Mouse (Mus musculus): Measurements from ENCODE around the gene Rapgef3. TPM values are rescaled to one million over a fixed set of nuclear protein-coding genes. Genes with fewer than 3 reads are reported as not detected.
A peak's percentile ranks its signal among the peaks of the same experiment; 100 is the strongest.

The Rapgef3 gene
- polyA plus RNA-seq, 1 experiment, result 36.5 TPM

DNA sequence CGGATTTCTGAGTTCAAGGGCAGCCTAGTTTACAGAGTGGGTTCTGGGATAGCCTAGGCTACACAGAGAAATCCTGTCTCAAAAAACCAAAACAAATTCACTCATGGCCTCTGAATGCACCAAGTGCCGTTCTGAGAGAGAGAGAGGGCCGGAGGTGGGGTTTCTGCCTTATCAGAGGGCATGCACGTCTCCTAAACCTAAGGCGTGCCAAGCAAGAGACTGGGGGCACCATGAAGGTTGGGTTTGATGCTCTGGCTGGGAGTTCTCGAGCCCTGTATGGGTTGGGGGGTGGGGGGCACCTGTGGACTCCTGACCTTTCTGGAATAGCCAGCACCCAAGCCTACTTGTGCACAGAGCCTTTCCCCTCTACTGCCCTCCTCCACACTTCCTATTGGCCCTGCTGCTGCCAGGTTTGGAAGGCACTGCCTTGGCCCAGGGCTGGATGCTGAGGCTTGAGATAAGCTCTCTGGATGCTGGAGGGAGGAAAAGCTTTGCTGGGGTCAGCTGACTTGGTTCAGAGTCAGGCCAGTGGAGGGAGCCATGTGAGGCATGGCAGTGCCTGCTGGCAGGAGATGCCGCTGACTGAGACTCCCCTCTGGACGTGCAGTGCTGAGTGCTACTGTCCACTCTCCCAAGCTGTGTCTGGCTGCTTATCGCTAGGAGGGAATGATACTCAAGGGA, 18.1 kb upstream of the Rapgef3 start:
- TF ChIP-seq CTCF (IDR thresholded peaks at IDR 0.05; ENCODE audit: borderline replicate concordance, insufficient read depth, low read depth, low read length), result 0 out of 2 replicates have a peak, but pooled peaks have one; percentile 13
- TF ChIP-seq POLR2A (IDR thresholded peaks at IDR 0.05; ENCODE audit: borderline replicate concordance, insufficient read depth, low read length), result no peak; the same call in 1 of the 2 replicates
- peaks cover 40% of the 10 kb centered on the region for H3K4me1 ChIP-seq (ENCODE audit: control insufficient read depth, insufficient read depth, low read length)
- H3K27ac ChIP-seq (ENCODE audit: insufficient read depth, low read length), result peak overlapping the region; percentile 18
- no peaks in the 10 kb centered on the region for H3K27me3 ChIP-seq (ENCODE audit: control insufficient read depth, insufficient read depth, low read length)
- peak; percentile 47 to 61 for DNase-seq
- 51% methylated on average over 9 of the region's 9 CpGs for WGBS
- H3K4me3 ChIP-seq (replicated peaks; ENCODE audit: insufficient read depth, low read depth, low read length), result peak overlapping the region; percentile 25

DNA sequence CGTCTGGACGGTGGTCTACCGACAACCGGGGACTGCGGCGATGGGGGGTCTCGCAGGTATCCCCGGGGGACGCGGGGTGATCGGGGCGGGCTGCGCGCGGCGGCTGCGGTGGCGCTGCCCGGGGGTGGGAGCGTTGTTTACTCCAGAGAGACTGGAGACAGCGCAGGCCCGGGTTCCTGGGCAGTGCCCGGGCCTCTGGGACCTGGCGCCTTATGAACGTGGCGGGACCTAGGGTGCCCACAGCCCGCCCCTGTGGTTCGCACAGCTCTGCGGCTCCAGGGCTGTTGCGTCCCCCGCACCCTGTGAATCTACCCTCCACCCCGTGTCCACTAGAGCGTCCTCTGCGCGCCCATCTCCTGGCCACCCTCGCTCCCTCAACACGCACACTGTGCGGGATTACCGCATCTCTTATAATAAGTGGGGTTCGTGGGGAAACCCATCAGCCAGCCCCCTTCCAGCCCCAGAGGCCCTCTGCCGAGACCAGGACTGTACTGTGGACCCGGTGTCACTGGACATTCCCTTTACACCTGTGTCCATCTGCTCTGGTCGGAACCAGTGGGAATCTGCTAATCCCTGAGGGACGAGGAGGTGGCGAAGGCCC, 16.9 kb upstream of the Rapgef3 start:
- Histone ChIP-seq H3K27ac (ENCODE audit: insufficient read depth, low read length) (peak overlapping the region; percentile 94), H3K4me3 (replicated peaks; ENCODE audit: insufficient read depth, low read depth, low read length) (peak overlapping the region; percentile 68), H3K27me3 (ENCODE audit: control insufficient read depth, insufficient read depth, low read length) (no peaks in the 10 kb centered on the region), H3K4me1 (ENCODE audit: control insufficient read depth, insufficient read depth, low read length) (peaks cover 32% of the 10 kb centered on the region)
- TF ChIP-seq POLR2A (IDR thresholded peaks at IDR 0.05; ENCODE audit: borderline replicate concordance, insufficient read depth, low read length) (no peak), CTCF (IDR thresholded peaks at IDR 0.05; ENCODE audit: borderline replicate concordance, insufficient read depth, low read depth, low read length) (no peak)
- DNase-seq, result peak; percentile 65 to 75
- WGBS, result 1% methylated on average over 45 of the region's 45 CpGs

DNA sequence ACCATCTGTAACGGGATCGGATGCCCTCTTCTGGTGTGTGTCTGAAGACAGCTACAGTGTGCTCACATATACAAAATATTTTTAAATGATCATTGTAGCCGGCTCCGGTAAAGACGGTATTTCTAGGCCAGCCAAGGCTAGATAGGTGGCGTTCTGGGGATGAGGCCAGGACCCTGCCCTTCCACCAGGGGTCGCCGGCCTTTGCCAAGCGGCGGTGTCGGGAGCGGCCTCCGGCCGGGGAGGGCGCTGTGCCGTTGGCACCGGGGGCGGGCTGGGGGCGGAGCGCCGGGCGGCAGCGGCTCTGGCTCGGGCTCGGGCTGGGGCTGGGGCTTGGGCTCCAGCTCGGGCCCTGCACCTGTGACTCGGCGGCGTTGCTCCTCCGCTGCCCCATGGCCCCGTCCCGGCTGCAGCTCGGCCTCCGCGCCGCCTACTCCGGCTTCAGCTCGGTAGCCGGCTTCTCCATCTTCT, 16.4 kb upstream of the Rapgef3 start:
- peaks cover 28% of the 10 kb centered on the region for H3K4me1 ChIP-seq (ENCODE audit: control insufficient read depth, insufficient read depth, low read length)
- DNase-seq, result peak; percentile 91 to 92
- peak; percentile 86 for TF ChIP-seq CTCF (IDR thresholded peaks at IDR 0.05; ENCODE audit: borderline replicate concordance, insufficient read depth, low read depth, low read length)
- peak; percentile 68 for TF ChIP-seq POLR2A (IDR thresholded peaks at IDR 0.05; ENCODE audit: borderline replicate concordance, insufficient read depth, low read length)
- H3K4me3 ChIP-seq (replicated peaks; ENCODE audit: insufficient read depth, low read depth, low read length), result peak overlapping the region; percentile 68
- WGBS, result under 1% methylated on average over 38 of the region's 39 CpGs
- no peaks in the 10 kb centered on the region for H3K27me3 ChIP-seq (ENCODE audit: control insufficient read depth, insufficient read depth, low read length)
- peak overlapping the region; percentile 94 for H3K27ac ChIP-seq (ENCODE audit: insufficient read depth, low read length)

DNA sequence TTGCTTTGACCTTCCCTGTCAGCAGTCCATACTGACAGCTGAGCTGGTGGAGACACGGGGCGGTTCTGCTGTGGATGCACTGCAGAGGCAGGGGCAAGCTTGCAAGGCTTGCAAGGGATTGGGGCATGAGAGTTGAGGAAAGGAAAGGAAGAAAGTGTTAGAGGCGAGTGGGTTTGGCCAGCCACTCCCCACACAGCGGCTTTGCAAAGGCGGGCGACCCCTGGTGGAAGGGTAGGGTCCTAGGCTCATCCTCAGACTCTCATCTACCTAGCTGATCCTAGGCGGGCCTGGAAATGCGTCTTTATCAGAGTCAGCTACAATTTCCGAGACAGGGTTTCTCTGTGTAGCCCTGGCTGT, 15.0 kb upstream of the Rapgef3 start:
- DNase-seq, result no peak
- 31% methylated on average over 9 of the region's 9 CpGs for WGBS
- H3K27ac ChIP-seq (ENCODE audit: insufficient read depth, low read length), result no peak overlapping the region

DNA sequence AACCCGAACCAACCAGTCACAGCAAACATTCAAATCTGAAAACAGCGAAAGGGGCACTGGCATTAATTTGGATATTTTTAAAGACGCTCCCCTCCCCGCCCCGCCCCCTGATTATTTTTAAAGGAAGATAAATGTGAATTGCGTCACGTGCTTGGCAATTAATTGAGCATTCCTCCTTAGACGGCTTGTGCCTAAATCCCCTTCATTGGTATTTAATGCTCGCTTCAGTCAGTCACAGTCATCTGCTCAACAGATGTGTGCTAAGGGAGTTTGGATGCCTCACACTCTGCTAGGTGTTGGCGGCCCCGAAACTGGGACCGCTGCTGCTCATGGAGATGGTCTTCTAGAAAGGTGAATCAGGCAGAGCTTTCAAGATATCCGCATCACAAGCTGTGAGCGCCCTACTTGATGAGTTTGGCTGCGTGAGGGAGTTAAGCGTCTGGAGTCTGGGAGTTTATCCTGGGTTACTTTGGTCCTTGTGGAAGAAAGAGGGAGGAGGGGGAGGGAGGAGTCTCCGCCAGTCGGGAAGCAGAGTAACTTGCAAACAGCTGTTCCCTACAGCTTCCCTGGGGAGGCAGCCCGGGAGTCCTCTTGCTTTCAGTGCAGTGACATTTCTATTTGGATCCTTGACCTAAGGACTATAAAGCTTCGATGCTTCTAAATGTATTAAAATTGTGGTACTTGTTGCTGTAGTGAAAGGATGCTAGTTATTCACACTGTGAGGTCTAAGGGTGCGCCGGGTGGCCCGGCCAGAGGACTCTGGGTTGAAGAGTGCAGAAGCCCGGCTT, 14.4 kb upstream of the Rapgef3 start:
- H3K4me1 ChIP-seq (ENCODE audit: control insufficient read depth, insufficient read depth, low read length), result peaks cover 13% of the 10 kb centered on the region
- DNase-seq, result no peak
- no peak overlapping the region for H3K4me3 ChIP-seq (replicated peaks; ENCODE audit: insufficient read depth, low read depth, low read length)
- no peak overlapping the region for H3K27ac ChIP-seq (ENCODE audit: insufficient read depth, low read length)
- WGBS, result 53% methylated on average over 24 of the region's 24 CpGs
- H3K27me3 ChIP-seq (ENCODE audit: control insufficient read depth, insufficient read depth, low read length), result no peaks in the 10 kb centered on the region
- TF ChIP-seq CTCF (IDR thresholded peaks at IDR 0.05; ENCODE audit: borderline replicate concordance, insufficient read depth, low read depth, low read length), result no peak
- TF ChIP-seq POLR2A (IDR thresholded peaks at IDR 0.05; ENCODE audit: borderline replicate concordance, insufficient read depth, low read length), result no peak

More for the DNA sequence above, 15.0 kb upstream of the Rapgef3 start:
- Histone ChIP-seq H3K27me3 (ENCODE audit: control insufficient read depth, insufficient read depth, low read length) (no peaks in the 10 kb centered on the region), H3K4me1 (ENCODE audit: control insufficient read depth, insufficient read depth, low read length) (peaks cover 18% of the 10 kb centered on the region), H3K4me3 (replicated peaks; ENCODE audit: insufficient read depth, low read depth, low read length) (no peak overlapping the region)
- TF ChIP-seq POLR2A (IDR thresholded peaks at IDR 0.05; ENCODE audit: borderline replicate concordance, insufficient read depth, low read length), result no peak
- peak; percentile 46 for TF ChIP-seq CTCF (IDR thresholded peaks at IDR 0.05; ENCODE audit: borderline replicate concordance, insufficient read depth, low read depth, low read length)

DNA sequence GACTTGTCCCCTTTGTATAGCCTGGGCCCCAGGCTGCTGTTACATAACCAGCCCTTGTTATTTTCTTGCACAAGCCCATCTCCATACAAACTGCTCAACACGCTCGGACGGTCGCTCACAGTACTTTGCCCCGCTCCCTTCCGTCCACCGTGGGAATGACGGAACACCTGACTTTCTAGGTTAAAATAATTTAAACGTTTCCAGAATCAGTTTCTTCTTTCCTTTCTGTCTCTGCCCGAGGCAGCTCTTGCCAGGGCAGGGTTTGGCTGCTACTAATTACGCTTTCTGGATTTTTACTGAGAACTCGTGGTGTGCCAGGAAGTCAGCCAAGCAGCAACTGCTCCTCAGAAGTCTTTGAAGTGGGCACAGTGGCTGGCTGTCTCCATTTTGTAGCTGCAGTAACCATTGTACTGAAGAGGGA, 12.8 kb upstream of the Rapgef3 start:
- TF ChIP-seq CTCF (IDR thresholded peaks at IDR 0.05; ENCODE audit: borderline replicate concordance, insufficient read depth, low read depth, low read length) (no peak), POLR2A (IDR thresholded peaks at IDR 0.05; ENCODE audit: borderline replicate concordance, insufficient read depth, low read length) (no peak)
- DNase-seq, result no peak
- Histone ChIP-seq H3K4me1 (ENCODE audit: control insufficient read depth, insufficient read depth, low read length) (no peaks in the 10 kb centered on the region; the same call in 1 of the 2 replicates), H3K4me3 (replicated peaks; ENCODE audit: insufficient read depth, low read depth, low read length) (no peak overlapping the region), H3K27ac (ENCODE audit: insufficient read depth, low read length) (no peak overlapping the region), H3K27me3 (ENCODE audit: control insufficient read depth, insufficient read depth, low read length) (no peaks in the 10 kb centered on the region)
- WGBS, result 58% methylated on average over 12 of the region's 12 CpGs

DNA sequence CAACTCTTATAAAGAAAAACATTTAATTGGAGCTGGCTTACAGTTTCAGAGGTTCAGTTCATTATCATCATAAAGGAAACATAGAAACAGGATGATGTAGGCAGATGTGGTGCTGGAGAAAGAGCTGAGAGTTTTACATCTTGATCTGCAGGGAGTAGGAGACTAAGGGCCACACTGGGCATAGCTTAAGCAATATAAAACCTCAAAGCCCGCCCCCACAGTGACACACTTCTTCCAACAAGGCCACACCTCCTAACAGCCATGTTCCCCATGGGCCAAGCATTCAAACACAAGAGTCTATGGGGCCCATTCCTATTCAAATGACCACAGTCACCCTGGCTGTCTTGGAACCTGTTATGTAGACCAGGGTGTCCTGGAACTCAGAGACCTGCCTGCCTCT, 11.8 kb upstream of the Rapgef3 start:
- no peak for DNase-seq
- TF ChIP-seq CTCF (IDR thresholded peaks at IDR 0.05; ENCODE audit: borderline replicate concordance, insufficient read depth, low read depth, low read length) (no peak), POLR2A (IDR thresholded peaks at IDR 0.05; ENCODE audit: borderline replicate concordance, insufficient read depth, low read length) (no peak)
- Histone ChIP-seq H3K4me1 (ENCODE audit: control insufficient read depth, insufficient read depth, low read length) (no peaks in the 10 kb centered on the region), H3K27me3 (ENCODE audit: control insufficient read depth, insufficient read depth, low read length) (no peaks in the 10 kb centered on the region), H3K4me3 (replicated peaks; ENCODE audit: insufficient read depth, low read depth, low read length) (no peak overlapping the region), H3K27ac (ENCODE audit: insufficient read depth, low read length) (no peak overlapping the region)
- WGBS, result 100% methylated on average over 1 of the region's 1 CpGs
